Mouse (Mus musculus) erythroblast, embryonic 14.5 days (primary cell): Measurements from ENCODE around the gene Notch1.

ENCODE experiments used
- GATA1 ChIP-seq: IDR thresholded peaks from 2 replicates; pipeline ENCODE4 v1.6.1; 2012; ENCODE audit warnings: low read length, inconsistent platforms, mixed read lengths
- TAL1 ChIP-seq: IDR thresholded peaks from 3 replicates; pipeline ENCODE4 v1.6.1; 2012; ENCODE audit warnings: low read length, inconsistent platforms, mixed read lengths

GRCm38 (mm10) chr2:26477911-26478310 lies 38.6 kb downstream of the Notch1 start:
- TF ChIP-seq GATA1 (no peak), TAL1 (no peak)
